Mouse (Mus musculus) megakaryocyte, adult 5-6 weeks (primary cell): ENCODE measurements at regions not wholly inside any gene's neighbourhood (a gene's known extent, or its start where the extent isn't known, plus 50 kb on each side); places are given as distances from the start of the nearest gene placed in this dataset.

ENCODE experiments used
- ATAC-seq: 2 replicates; pipeline ENCODE4 v1.8.0; 2016; ENCODE audit warnings: mild to moderate bottlenecking, inconsistent platforms; ENCODE audit not compliant: poor library complexity, severe bottlenecking

DNA sequence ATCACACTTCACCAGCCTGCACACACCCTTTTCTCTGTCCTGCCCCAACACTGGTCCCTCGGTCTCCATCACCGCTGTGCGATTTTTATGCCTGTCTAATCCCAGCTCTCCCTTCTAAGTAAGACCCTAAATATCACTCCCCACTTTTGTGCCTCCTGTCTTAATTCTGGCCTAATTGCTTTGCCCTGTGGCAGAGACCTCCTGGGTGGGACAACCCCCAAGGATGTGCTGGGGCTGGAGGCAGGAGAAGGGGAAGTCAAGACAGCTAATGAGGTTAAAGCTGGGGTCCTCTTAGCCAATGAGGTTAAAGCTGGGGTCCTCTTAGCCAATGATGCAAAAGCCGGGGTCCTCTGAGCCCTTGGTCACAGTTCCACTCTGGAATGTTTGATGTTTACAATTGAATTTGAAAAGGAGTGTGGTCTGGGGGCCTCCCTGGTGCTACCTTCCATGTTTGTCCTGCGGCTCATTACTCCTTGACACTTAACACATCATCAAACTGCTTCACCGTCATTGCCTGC, 290.5 kb upstream of the Tbx3 start:
- ATAC-seq, result no peak

- ATAC-seq, result no peak
Observed at GRCm38 (mm10) chr5:119381495-119381894, 289.0 kb upstream of the Tbx3 start.

DNA sequence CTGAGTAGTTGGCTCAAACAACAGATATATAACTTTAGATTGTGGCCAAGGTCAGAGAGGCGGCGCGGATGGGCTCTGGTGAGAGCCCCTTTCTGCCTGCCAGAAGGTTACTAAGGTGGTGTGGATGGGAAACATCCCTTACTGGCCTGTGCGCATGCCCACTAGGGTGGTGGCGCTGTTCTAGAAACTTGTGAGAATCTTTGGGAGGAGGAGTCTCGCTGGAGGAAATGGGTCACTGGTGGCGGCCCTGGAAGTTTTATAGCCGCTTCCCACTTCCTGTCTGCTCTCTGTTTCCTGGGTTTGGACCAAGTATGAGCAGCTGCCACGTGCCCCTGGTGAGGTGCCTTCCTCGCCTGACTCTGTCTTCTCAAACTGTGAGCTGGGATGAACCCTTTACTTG, 285.0 kb upstream of the Tbx3 start:
- ATAC-seq, result no peak

GRCm38 (mm10) chr5:119386821-119387220, 283.6 kb upstream of the Tbx3 start:
- ATAC-seq, result no peak

- no peak for ATAC-seq
Observed at GRCm38 (mm10) chr5:119387261-119387660, 283.2 kb upstream of the Tbx3 start.

GRCm38 (mm10) chr5:119388841-119389240, 281.6 kb upstream of the Tbx3 start:
- no peak for ATAC-seq

DNA sequence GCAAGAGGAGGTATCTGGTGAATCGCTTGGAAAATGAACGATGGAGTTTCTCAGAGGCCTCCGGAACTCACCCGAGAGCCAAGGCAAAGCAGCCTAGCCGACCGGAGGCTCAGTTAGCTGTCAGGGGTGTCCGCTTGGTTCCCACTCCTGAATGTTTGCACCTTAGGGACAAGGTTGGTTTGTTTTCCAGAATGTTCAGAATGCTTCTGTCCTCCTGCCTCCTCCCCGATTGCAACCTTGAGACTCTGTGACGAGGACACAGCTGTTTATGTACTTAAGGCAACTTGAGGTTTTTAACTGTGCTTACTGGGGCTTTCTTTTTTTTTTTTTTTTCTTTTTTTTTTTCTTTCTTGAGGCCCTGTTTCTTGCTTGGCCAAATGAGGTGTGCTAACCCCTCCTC, 281.1 kb upstream of the Tbx3 start:
- ATAC-seq, result no peak

GRCm38 (mm10) chr5:119389857-119390256, 280.6 kb upstream of the Tbx3 start:
- no peak for ATAC-seq

DNA sequence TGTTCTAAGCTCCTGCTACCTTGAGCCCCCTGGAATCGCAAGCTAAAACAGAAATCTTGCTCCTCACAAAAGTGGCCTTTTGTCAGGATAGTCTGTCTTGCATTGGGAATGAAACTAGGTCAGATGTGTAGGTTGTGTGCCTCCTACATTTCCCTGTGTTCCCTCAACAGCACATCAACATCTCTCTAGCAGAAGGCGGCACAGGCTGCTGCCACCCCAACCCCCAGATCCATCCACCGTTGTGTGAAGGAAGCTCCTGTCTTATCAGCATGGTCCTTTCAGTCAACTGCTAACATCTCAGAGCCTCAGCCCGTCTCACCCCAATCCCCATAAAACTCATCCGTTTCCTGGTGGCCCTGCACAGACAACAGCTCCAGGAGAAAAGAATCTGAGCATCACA, 272.0 kb upstream of the Tbx3 start:
- no peak for ATAC-seq

DNA sequence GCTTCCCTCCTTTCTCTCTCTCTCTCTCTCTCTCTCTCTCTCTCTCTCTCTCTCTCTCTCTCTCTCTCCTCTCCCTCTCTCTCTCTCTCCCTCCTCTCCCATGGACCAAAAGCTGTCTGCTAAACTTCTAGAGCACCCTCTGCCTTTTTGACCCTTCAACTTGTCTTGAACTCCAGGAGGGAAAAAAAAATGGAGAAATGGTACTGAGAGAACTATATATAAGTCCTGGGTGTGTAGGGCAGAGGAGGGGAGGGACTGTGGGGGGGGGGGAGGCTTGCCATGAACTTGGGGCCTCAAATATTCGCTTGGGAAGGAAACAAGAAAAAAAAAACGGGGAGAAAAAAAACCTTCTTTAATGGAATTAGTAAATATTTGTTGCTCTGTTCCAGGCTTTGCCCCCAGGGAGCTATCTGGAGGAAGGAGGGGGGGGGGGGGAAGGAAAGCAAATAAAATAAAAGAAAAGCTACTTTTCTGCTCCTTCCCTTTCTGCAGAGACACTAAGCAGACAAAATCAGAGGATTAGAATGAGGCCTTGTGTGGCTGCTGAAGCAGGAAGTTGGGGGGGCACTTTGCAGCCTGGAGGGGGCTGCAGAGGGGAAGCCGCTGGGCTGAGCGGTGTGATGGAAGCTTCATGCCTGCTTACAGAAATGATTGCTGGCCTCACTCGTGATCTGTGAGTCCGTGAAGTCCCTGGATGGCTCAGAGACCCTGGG, 270.1 kb upstream of the Tbx3 start:
- no peak for ATAC-seq

GRCm38 (mm10) chr5:119401915-119402314, 268.6 kb upstream of the Tbx3 start:
- no peak for ATAC-seq

GRCm38 (mm10) chr5:119402651-119403050, 267.8 kb upstream of the Tbx3 start:
- no peak for ATAC-seq

GRCm38 (mm10) chr5:119410966-119411365, 259.5 kb upstream of the Tbx3 start:
- ATAC-seq, result no peak

DNA sequence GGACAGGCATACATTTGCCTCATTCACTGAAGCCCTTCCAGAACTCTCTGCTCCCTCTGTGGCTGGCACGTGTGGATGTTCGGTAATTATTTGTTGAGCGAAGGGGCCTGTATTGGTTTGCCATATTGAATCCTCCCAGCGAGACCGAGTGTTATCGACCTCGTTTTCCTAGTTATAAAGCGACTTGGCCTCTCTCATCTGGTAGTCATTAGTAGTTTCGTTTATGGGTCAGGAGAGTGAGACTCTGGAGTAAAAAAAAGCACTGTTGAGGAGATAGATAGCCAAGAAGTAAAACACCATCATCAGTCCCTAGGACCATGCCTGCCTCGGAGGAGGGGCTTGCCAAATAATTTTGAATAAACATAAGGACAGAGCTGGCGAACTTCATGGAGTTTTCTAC, 254.6 kb upstream of the Tbx3 start:
- ATAC-seq, result no peak

DNA sequence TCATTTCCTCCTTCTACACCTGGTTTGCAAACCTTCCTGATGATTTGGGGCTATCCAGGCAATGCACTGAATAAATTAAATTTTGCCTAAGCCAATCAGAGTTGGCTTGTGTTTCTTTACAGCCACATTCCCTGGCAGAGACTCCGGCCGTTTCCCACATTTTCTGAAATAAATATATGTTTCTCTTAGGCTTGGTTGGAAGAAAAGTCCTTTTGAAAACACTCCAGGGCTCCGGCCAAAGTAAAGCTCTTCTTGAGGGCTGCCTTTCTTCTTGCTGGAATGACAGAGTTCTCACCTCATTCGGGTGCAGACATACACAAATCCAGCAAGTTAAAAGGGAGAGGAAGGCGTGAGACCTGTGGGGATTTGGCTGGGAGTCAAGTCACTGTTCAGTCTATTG, 252.0 kb upstream of the Tbx3 start:
- no peak for ATAC-seq

DNA sequence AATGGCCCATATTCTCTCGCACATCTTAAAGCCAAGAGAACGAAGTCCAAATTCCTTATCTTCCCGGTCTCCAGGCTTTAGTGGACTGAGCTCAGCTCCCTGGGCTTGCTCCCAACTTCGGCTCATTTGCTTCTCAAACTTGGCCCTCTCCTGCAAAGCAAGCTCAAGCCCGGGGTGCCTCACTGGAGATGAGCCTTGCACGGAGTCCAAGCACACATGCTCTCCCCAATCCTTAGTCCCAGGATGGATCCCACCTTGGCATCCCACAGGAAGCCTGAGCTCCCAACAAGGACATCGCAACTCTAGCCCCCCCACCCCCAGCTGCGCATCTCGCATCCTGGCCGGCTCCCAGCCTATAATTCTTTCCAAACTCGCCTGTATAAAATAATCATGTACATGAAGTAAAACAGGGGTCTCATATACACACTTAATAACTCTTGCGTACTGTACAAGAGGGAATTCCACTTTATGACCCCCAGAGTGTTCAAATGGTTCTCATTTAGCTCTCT, 242.9 kb upstream of the Tbx3 start:
- no peak for ATAC-seq

DNA sequence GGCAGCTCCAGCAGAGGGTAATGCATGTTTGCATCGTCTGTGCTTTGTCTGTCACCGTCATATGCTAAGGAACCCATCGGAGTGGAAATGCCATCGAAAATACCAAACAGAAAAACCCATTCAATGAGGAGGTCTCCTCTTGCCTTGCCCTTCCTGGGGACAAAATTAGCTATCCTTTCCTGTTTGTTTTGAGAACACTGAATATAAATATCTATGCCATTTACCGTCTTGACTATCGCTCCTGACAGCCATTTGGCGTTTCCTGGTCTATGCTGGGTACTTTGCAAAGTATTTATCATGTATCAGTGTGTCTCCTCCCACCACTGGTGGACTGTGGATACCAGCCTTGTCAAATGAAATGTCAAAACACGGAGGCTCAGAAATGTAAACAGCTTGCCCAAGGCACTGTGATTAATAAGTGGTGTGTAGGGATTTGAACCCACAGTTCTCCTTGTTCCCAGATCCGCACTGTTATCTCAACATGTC, 239.2 kb upstream of the Tbx3 start:
- ATAC-seq, result no peak

DNA sequence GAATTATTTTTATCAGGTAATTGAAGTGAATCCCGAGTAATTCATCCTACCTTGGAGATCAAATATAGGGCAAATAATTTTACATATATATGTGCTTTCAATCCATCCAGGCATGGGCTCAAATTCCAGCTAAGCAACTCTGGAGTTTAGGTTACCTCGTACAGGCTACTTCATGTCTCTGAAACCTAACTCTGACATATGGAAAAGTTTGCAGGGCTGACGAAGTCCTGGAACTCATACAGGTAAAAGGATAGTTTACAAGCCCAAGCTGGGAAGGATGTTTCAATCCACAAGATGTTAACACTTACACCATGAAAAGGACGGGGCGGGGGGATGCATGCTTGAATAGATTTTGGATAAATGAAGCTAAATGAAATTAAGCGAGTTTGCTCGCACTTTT, 235.9 kb upstream of the Tbx3 start:
- no peak for ATAC-seq

GRCm38 (mm10) chr5:119448494-119448893, 222.0 kb upstream of the Tbx3 start:
- no peak for ATAC-seq

- no peak for ATAC-seq
Observed at GRCm38 (mm10) chr5:119449166-119449565, 221.3 kb upstream of the Tbx3 start.

DNA sequence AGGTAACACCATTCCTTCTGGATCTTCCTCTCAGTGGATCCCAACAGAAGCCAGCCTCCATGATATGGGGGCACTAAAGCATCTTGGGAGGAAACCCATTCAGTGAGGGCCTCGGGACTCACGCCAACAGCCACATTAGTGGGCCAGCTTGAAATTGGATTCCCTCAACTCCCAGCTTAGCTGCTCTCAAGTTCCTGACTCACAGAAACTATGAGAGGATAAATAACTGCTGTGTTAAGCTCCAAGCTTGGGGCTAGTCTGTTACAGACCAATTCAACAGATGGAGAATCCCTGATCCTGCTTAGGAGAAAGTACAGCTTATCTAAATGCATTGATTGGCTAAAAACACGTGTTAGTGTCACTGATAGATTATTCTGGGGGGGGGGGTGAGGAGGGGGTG, 210.7 kb upstream of the Tbx3 start:
- ATAC-seq, result no peak

- no peak for ATAC-seq
Observed at GRCm38 (mm10) chr5:119462659-119463530, 207.6 kb upstream of the Tbx3 start.
